Comparison of ENCODE assay signal across 23 mouse cellular contexts in the genomic region with DNA sequence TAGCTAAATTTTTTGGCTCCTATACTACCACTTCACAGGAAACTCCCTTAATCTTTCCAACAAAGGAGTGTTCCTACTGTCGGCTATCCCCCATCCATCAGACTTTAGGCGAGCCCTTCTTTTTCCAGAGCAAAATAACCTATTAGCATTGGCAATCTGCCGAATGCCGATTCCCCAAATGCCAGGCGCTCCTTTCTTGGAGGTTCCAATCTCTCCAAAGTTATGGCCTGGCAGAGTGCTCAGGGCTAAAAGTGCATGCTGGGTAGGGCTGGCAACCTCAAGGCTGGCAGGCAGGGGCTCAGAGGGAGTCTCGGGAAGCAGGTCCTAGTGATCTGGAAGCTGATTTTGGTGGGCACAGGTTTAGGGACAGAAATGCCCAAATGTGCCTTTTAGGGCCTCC. TPM values are rescaled to one million over a fixed set of nuclear protein-coding genes. Genes with fewer than 3 reads are reported as not detected.
A peak's percentile ranks its signal among the peaks of the same experiment; 100 is the strongest.
DNase-seq lines count a peak whose midpoint lies in the region; ATAC-seq and TF ChIP-seq lines count a peak whose summit lies in the region.
"Had no signal": no experiment of that assay in that cellular context is flagged by ENCODE, and none has a peak within 500 bp of the region (broad histone marks: within the 10 kb centered on the region; RNA-seq: fewer than 3 reads in every experiment).

No protein-coding gene starts in this region.

- H3K4me1 ChIP-seq in forebrain, postnatal 0 days (ENCODE audit: insufficient read depth): no peaks in the 10 kb centered on the region
- H3K4me1 ChIP-seq in forebrain, embryonic 13.5 days: no peaks in the 10 kb centered on the region; the same call in 1 of the 2 replicates
- no peaks in the 10 kb centered on the region for H3K4me1 ChIP-seq in midbrain, embryonic 11.5 days (ENCODE audit: control insufficient read depth, insufficient read depth, low read length)
- no peaks in the 10 kb centered on the region for H3K4me1 ChIP-seq in midbrain, postnatal 0 days (ENCODE audit: insufficient read depth, low read length)
- H3K4me1 ChIP-seq: embryonic facial prominence, embryonic 10.5 days; embryonic facial prominence, embryonic 13.5 days; hindbrain, embryonic 12.5 days; hindbrain, embryonic 15.5 days had no signal

- no peaks in the 10 kb centered on the region for H3K36me3 ChIP-seq in forebrain, postnatal 0 days (ENCODE audit: insufficient read depth)
- H3K36me3 ChIP-seq in forebrain, embryonic 13.5 days (ENCODE audit: poor library complexity, severe bottlenecking): peaks cover 5% of the 10 kb centered on the region; the same call in 1 of the 2 replicates
- H3K36me3 ChIP-seq in midbrain, embryonic 11.5 days (ENCODE audit: control insufficient read depth, insufficient read depth, low read length): no peaks in the 10 kb centered on the region
- no peaks in the 10 kb centered on the region for H3K36me3 ChIP-seq in midbrain, postnatal 0 days (ENCODE audit: insufficient read depth, low read length)
- H3K36me3 ChIP-seq: embryonic facial prominence, embryonic 10.5 days; embryonic facial prominence, embryonic 13.5 days; hindbrain, embryonic 12.5 days; hindbrain, embryonic 15.5 days had no signal

- 58% methylated on average over 6 of the region's 6 CpGs for WGBS in forebrain, postnatal 0 days
- WGBS in forebrain, embryonic 13.5 days: 81% methylated on average over 6 of the region's 6 CpGs
- 95% methylated on average over 6 of the region's 6 CpGs for WGBS in midbrain, embryonic 11.5 days
- WGBS in midbrain, postnatal 0 days: 84% methylated on average over 6 of the region's 6 CpGs

- DNase-seq in cerebellum, postnatal 14 days: peak; percentile 20 to 24
- DNase-seq in cerebellum, postnatal 36 days: no peak
- peak; percentile 29 for DNase-seq in forebrain, postnatal 0 days
- DNase-seq in midbrain, embryonic 11.5 days (ENCODE audit: low spot score, missing footprints): peak; percentile 4
- DNase-seq in midbrain, postnatal 0 days (ENCODE audit: low spot score): no peak
- DNase-seq: adrenal gland, adult 2 months; adrenal gland, postnatal 14 days; cerebellum, adult 18-20 months; cerebellum, postnatal 25 days; embryo, embryonic 11 days; gastrocnemius, postnatal 25 days; heart, adult 2 months; kidney, adult 2 months had no signal

- H3K27ac ChIP-seq in forebrain, postnatal 0 days (ENCODE audit: low read depth, low read length): no peak overlapping the region
- H3K27ac ChIP-seq in forebrain, embryonic 13.5 days: no peak overlapping the region
- H3K27ac ChIP-seq in midbrain, embryonic 11.5 days (ENCODE audit: low read depth, low read length): no peak overlapping the region
- H3K27ac ChIP-seq in midbrain, postnatal 0 days (ENCODE audit: low read depth, low read length): no peak overlapping the region
- H3K27ac ChIP-seq: embryonic facial prominence, embryonic 10.5 days; embryonic facial prominence, embryonic 13.5 days; heart, adult 2 months; hindbrain, embryonic 12.5 days; hindbrain, embryonic 15.5 days had no signal

- no peaks in the 10 kb centered on the region for H3K27me3 ChIP-seq in forebrain, postnatal 0 days (ENCODE audit: insufficient read depth, low read length)
- no peaks in the 10 kb centered on the region for H3K27me3 ChIP-seq in forebrain, embryonic 13.5 days
- no peaks in the 10 kb centered on the region for H3K27me3 ChIP-seq in midbrain, embryonic 11.5 days (ENCODE audit: control insufficient read depth, insufficient read depth, low read length)
- no peaks in the 10 kb centered on the region for H3K27me3 ChIP-seq in midbrain, postnatal 0 days (ENCODE audit: insufficient read depth, low read length)
- H3K27me3 ChIP-seq: embryonic facial prominence, embryonic 13.5 days; hindbrain, embryonic 12.5 days; hindbrain, embryonic 15.5 days had no signal

- H3K4me2 ChIP-seq in forebrain, postnatal 0 days (ENCODE audit: low read depth): no peak overlapping the region
- no peak overlapping the region for H3K4me2 ChIP-seq in forebrain, embryonic 13.5 days
- H3K4me2 ChIP-seq in midbrain, embryonic 11.5 days: no peak overlapping the region
- no peak overlapping the region for H3K4me2 ChIP-seq in midbrain, postnatal 0 days (ENCODE audit: low read depth, low read length, poor library complexity, severe bottlenecking)
- H3K4me2 ChIP-seq: embryonic facial prominence, embryonic 13.5 days; heart, embryonic 11.5 days; hindbrain, embryonic 12.5 days; hindbrain, embryonic 15.5 days had no signal

- ATAC-seq in forebrain, postnatal 0 days: no peak
- ATAC-seq in forebrain, embryonic 13.5 days: no peak
- no peak for ATAC-seq in midbrain, embryonic 11.5 days (ENCODE audit: low FRiP score)
- ATAC-seq in midbrain, postnatal 0 days (ENCODE audit: low FRiP score): no peak
- ATAC-seq: CD4-positive, CD25-positive, alpha-beta regulatory T cell, adult 4 months; intestine, postnatal 0 days had no signal

- no peak overlapping the region for H3K9ac ChIP-seq in forebrain, postnatal 0 days
- H3K9ac ChIP-seq in forebrain, embryonic 13.5 days: no peak overlapping the region
- H3K9ac ChIP-seq in midbrain, embryonic 11.5 days (ENCODE audit: low read length): no peak overlapping the region
- H3K9ac ChIP-seq in midbrain, postnatal 0 days (replicated peaks; ENCODE audit: low read length, poor library complexity, severe bottlenecking): no peak overlapping the region
- H3K9ac ChIP-seq: embryonic facial prominence, embryonic 13.5 days; hindbrain, embryonic 12.5 days; hindbrain, embryonic 15.5 days had no signal

- no peak overlapping the region for H3K4me3 ChIP-seq in forebrain, postnatal 0 days (ENCODE audit: low read depth, low read length)
- H3K4me3 ChIP-seq in forebrain, embryonic 13.5 days: no peak overlapping the region
- H3K4me3 ChIP-seq in midbrain, embryonic 11.5 days (ENCODE audit: low read depth, low read length): no peak overlapping the region
- no peak overlapping the region for H3K4me3 ChIP-seq in midbrain, postnatal 0 days (ENCODE audit: low read depth, low read length)
- H3K4me3 ChIP-seq: embryonic facial prominence, embryonic 10.5 days; embryonic facial prominence, embryonic 13.5 days; erythroblast, embryonic 14.5 days; heart, adult 2 months; hindbrain, embryonic 12.5 days; hindbrain, embryonic 15.5 days had no signal

- no peaks in the 10 kb centered on the region for H3K9me3 ChIP-seq in forebrain, postnatal 0 days (ENCODE audit: low read length)
- no peaks in the 10 kb centered on the region for H3K9me3 ChIP-seq in forebrain, embryonic 13.5 days (replicated peaks)
- H3K9me3 ChIP-seq in midbrain, embryonic 11.5 days (ENCODE audit: control insufficient read depth, low read length): no peaks in the 10 kb centered on the region
- H3K9me3 ChIP-seq in midbrain, postnatal 0 days (ENCODE audit: low read length): no peaks in the 10 kb centered on the region
- H3K9me3 ChIP-seq: hindbrain, embryonic 12.5 days; hindbrain, embryonic 15.5 days had no signal

- TF ChIP-seq CTCF in forebrain, postnatal 0 days (IDR thresholded peaks at IDR 0.05; ENCODE audit: low read depth): no peak
- no peak for TF ChIP-seq CTCF in midbrain, postnatal 0 days (IDR thresholded peaks at IDR 0.05)

RNA-seq across cellular contexts. Expression of gene Frmd5, which starts 10.9 kb away (rescaled TPM):
- 53.3 and 54.3 TPM in 2 replicates for total RNA-seq in forebrain, postnatal 0 days (2014; rRNA removed)
- polyA plus RNA-seq in forebrain, postnatal 0 days (2015; fragmentation: Nextera tagmentation; extraction: Ambion mirVana): 10.3 and 15.7 TPM in 2 replicates
- polyA plus RNA-seq in forebrain, embryonic 13.5 days (2015; fragmentation: Nextera tagmentation; extraction: Ambion mirVana): 28.3 and 29.6 TPM in 2 replicates
- polyA plus RNA-seq in midbrain, embryonic 11.5 days (2014; fragmentation: Nextera tagmentation; extraction: Ambion mirVana): 12.7 and 14.6 TPM in 2 replicates
- total RNA-seq in midbrain, postnatal 0 days (2014; rRNA removed): 38.3 and 42.5 TPM in 2 replicates
- polyA plus RNA-seq in midbrain, postnatal 0 days (2015; fragmentation: Nextera tagmentation; extraction: Ambion mirVana): 12.3 and 14.6 TPM in 2 replicates
- total RNA-seq: hematopoietic stem cell, adult 5-6 weeks had no signal
- polyA plus RNA-seq: erythroblast, embryonic 14.5 days had no signal

Comparison
In these comparisons a context has a peak if more than half of its experiments do, and no peak if none do; other contexts are left out.
1. DNase-seq: peak in cerebellum, postnatal 14 days (2 of 2), forebrain, postnatal 0 days (single experiment) and midbrain, embryonic 11.5 days (single experiment); none in cerebellum, postnatal 36 days (0 of 2) and midbrain, postnatal 0 days (single experiment).